Mouse (Mus musculus): ENCODE results near the gene Sfta2. TPM values are rescaled to one million over a fixed set of nuclear protein-coding genes. Genes with fewer than 3 reads are reported as not detected.

Sfta2 gene
- polyA plus RNA-seq, 1 experiment from 2014 or later = not detected

DNA sequence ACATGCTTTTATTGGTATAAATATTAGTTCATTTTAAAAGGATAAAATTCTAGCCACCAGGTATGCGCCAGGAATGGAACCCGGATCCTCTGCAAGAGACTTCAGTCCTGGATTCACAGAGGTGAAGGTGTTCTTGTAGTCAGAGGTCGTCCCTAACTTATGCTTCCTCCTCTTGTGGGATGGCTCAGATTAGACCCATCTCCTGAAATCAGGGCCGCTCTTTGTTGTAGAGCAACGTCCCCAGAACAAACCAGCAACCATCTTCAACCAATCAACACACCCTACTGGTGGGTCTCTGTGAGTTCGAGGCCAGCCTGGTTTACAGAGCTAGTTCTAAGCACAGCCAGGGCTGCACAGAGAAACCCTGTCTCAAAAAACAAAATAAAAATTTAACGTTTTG is 6.9 kb upstream of the Sfta2 start:
- H3K4me3 ChIP-seq (replicated peaks) = no peak overlapping the region
- H3K4me2 ChIP-seq = no peak overlapping the region
- H3K4me1 ChIP-seq = peaks cover 7% of the 10 kb centered on the region; the same call in 1 of the 2 replicates
- H3K9ac ChIP-seq (replicated peaks) = no peak overlapping the region
- 84% methylated on average over 7 of the region's 7 CpGs for WGBS
- no peak overlapping the region for H3K27ac ChIP-seq (replicated peaks)
- no peaks in the 10 kb centered on the region for H3K36me3 ChIP-seq
- H3K27me3 ChIP-seq (replicated peaks) = no peaks in the 10 kb centered on the region
- no peak for ATAC-seq (ENCODE audit: low FRiP score)
- H3K9me3 ChIP-seq (replicated peaks) = no peaks in the 10 kb centered on the region

DNA sequence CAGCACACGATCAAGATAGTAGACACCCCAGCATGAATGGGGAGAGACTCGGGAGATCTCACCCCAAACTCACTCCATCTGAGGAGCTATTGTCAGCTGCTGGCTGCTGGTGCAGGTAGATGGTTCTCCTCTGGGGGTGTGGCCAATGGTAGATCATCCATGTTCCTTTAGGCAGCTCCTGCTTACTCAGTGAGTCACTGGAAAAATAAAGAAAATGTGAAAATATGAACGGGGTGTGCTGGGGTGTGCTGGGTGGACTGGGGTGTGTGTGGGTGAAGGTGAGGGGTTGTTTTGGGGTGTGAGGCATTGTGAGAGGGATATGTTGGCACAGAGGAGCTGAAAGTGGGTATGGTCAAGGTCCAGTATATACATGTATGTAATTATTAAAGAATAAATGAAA is 4.0 kb upstream of the Sfta2 start:
- no peak overlapping the region for H3K4me3 ChIP-seq (replicated peaks)
- WGBS = 95% methylated on average over 3 of the region's 3 CpGs
- no peak for ATAC-seq (ENCODE audit: low FRiP score)
- no peak overlapping the region for H3K4me2 ChIP-seq
- H3K27me3 ChIP-seq (replicated peaks) = 0 out of 2 replicates have a peak, but pooled peaks cover 3% of the 10 kb centered on the region
- H3K9me3 ChIP-seq (replicated peaks) = no peaks in the 10 kb centered on the region
- no peak overlapping the region for H3K9ac ChIP-seq (replicated peaks)
- no peaks in the 10 kb centered on the region for H3K4me1 ChIP-seq
- no peaks in the 10 kb centered on the region for H3K36me3 ChIP-seq
- no peak overlapping the region for H3K27ac ChIP-seq (replicated peaks)

DNA sequence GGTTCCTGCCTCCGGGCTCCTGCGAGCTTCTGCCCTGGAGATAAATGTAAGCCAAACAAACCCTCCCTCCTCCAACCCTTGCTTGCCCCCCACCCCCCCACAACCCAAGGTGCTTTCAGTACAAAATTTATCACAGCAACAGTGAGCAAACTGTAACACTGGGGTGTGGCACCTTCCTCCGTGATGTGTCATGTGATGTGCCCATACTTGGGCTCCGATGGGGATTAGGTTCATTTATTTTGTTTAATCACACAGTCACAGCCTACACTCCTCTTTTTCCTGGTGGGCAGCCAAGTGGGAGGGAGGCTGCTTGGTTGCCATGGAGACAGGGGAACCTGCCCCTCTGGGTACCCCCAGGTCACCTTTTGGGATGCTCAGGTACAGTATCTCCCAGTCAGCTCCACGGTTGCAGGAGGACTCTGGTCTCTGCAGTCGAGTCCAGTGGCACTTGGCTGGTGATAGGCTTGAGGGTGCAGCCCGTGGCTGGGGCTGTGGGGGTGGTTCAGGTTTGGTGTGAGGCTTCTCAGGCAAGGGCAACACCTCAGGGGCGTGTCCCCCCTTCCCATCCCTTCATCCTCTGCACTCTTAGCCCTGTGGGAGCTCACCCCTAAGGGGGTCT is 496 bp downstream of the Sfta2 start:
- H3K4me2 ChIP-seq = no peak overlapping the region
- 63% methylated on average over 8 of the region's 8 CpGs for WGBS
- no peak overlapping the region for H3K9ac ChIP-seq (replicated peaks)
- no peaks in the 10 kb centered on the region for H3K4me1 ChIP-seq
- no peak for ATAC-seq (ENCODE audit: low FRiP score)
- H3K9me3 ChIP-seq (replicated peaks) = no peaks in the 10 kb centered on the region
- H3K36me3 ChIP-seq = no peaks in the 10 kb centered on the region
- no peak overlapping the region for H3K4me3 ChIP-seq (replicated peaks)
- H3K27me3 ChIP-seq (replicated peaks) = 0 out of 2 replicates have a peak, but pooled peaks cover 3% of the 10 kb centered on the region
- no peak overlapping the region for H3K27ac ChIP-seq (replicated peaks)

DNA sequence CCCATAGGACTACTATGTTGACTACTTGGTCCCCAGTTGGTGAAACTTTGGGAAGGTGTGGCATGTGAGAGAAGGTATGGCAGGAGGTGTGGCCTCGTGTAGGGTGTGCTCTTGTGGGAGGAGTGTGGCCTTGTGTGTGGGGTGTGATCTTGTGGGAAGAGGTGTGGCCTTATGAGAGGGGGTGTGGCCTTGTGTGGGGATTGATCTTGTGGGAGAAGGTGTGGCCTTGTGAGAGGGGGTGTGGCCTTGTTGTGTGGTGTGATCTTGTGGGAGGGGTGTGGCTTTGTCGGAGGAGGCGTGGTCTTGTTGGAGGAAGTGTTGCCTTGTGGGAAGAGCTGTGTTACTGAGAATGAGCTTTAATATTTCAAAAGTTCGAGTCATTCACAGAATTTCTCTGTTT is 15.8 kb downstream of the Sfta2 start:
- no peak overlapping the region for H3K4me3 ChIP-seq (replicated peaks)
- H3K9me3 ChIP-seq (replicated peaks) = no peaks in the 10 kb centered on the region
- H3K9ac ChIP-seq (replicated peaks) = no peak overlapping the region
- H3K27me3 ChIP-seq (replicated peaks) = no peaks in the 10 kb centered on the region
- 82% methylated on average over 4 of the region's 4 CpGs for WGBS
- H3K4me1 ChIP-seq = no peaks in the 10 kb centered on the region
- no peak for ATAC-seq (ENCODE audit: low FRiP score)
- no peaks in the 10 kb centered on the region for H3K36me3 ChIP-seq
- H3K4me2 ChIP-seq = no peak overlapping the region
- H3K27ac ChIP-seq (replicated peaks) = no peak overlapping the region

DNA sequence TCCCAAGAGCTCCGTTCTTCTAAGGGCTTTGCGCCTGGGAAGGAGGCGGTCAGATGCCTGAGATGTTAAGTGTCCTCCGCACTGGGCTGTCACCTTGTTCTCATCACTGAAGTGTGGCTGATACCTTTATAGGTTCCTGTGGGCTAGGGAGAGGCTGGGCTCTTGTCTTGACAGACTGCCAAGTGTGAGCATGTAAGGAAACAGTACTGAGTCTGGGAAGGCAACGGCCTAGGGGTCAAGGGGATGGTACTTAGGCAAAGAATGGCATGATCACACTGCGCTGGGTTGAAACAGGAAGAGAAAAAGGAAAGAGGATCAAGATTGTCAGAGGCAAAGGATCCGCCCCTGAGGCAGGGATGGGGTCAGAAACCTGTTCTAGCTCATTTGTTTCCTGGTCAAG is 25.2 kb downstream of the Sfta2 start, which contains the start of gene Gm9573:
Gene Gm9573 (minus strand): TSS at position 101 of the 400 bp plus-strand sequence.
- WGBS = 90% methylated on average over 7 of the region's 7 CpGs
- H3K27me3 ChIP-seq (replicated peaks) = no peaks in the 10 kb centered on the region
- H3K4me2 ChIP-seq = no peak within 1 kb of the TSS
- no peaks in the 10 kb centered on the region for H3K4me1 ChIP-seq
- H3K27ac ChIP-seq (replicated peaks) = no peak within 1 kb of the TSS
- H3K36me3 ChIP-seq = no peaks in the 10 kb centered on the region
- H3K9me3 ChIP-seq (replicated peaks) = no peaks in the 10 kb centered on the region
- H3K4me3 ChIP-seq (replicated peaks) = no peak within 1 kb of the TSS
- no peak within 1 kb of the TSS for H3K9ac ChIP-seq (replicated peaks)
- ATAC-seq (ENCODE audit: low FRiP score) = no peak

DNA sequence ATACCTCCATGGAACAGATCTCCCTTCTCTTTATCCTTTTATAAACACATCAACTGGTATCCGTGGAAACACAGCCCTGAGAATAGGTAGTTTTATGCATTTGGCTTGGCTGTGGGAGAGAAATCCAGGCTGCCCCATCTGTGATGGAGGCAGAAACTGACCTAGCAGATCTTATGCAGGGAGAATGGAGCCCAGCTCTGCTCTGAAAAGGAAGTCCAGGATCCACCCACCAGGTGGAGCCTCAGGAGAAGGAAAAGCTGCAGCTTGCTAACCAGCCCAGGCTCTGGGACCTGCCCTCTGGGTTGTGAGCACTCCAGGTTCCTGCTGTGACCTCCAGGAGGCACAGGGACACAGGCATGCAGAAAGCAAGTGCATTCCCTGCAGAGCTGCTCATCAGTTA is 32.6 kb downstream of the Sfta2 start:
- H3K27ac ChIP-seq (replicated peaks) = 0 out of 2 replicates have a peak overlapping the region, but pooled peaks have one; percentile 23
- no peak for ATAC-seq (ENCODE audit: low FRiP score)

DNA sequence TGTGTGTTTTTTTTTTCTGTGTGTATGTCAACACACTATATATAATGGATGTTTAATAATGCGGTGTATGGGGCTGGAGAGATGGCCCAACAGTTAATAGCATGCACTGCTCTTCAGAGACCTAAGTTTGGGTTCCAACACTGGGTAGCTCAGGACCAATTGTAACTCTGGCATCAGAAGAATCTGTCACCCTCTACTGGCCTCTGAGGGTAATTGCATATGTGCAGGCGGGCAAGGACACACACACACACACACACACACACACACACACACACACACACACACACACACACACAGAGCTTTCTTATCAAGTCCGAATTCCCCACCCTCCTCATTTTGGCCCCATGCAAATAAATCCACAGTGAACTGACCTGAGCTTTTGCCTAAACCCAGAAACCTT is 33.9 kb downstream of the Sfta2 start:
- ATAC-seq (ENCODE audit: low FRiP score) = no peak

More for the DNA sequence above, 32.6 kb downstream of the Sfta2 start:
- Histone ChIP-seq H3K4me3 (replicated peaks) (no peak overlapping the region), H3K4me1 (peaks cover 9% of the 10 kb centered on the region), H3K9ac (replicated peaks) (0 out of 2 replicates have a peak overlapping the region, but pooled peaks have one; percentile 5), H3K36me3 (no peaks in the 10 kb centered on the region), H3K9me3 (replicated peaks) (no peaks in the 10 kb centered on the region), H3K4me2 (no peak overlapping the region), H3K27me3 (replicated peaks) (peaks cover 3% of the 10 kb centered on the region; the same call in 1 of the 2 replicates)
- WGBS = 22% methylated on average over 1 of the region's 1 CpGs

DNA sequence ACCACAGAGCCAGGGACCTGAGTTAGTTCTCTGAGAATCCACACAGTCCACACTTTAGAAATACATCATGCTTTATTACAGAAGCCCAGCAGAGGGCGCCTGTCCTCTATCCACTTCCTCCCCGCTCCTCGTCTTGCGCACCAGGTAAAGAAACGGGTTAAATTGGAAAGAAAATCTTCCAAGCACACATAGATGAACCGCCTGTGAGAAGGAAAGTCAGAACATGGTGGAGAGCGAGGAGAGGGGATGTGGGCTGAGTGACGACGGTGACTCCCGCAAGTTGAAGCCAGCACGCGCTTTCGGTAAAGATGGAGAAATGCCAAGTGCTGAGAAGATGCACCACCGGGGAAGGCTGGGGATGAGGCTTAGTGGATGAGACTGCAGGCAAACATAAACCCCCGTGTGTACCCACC is 34.4 kb downstream of the Sfta2 start:
- Histone ChIP-seq H3K9me3 (replicated peaks) (no peaks in the 10 kb centered on the region), H3K27ac (replicated peaks) (peak overlapping the region; percentile 68), H3K4me2 (peak overlapping the region; percentile 74), H3K27me3 (replicated peaks) (peaks cover 3% of the 10 kb centered on the region; the same call in 1 of the 2 replicates), H3K36me3 (no peaks in the 10 kb centered on the region), H3K9ac (replicated peaks) (peak overlapping the region; percentile 55), H3K4me3 (replicated peaks) (peak overlapping the region; percentile 45), H3K4me1 (peaks cover 9% of the 10 kb centered on the region)
- WGBS = 1% methylated on average over 15 of the region's 15 CpGs
- ATAC-seq (ENCODE audit: low FRiP score) = peak; percentile 79

More for the DNA sequence above, 33.9 kb downstream of the Sfta2 start:
- H3K4me1 ChIP-seq = peaks cover 9% of the 10 kb centered on the region
- no peaks in the 10 kb centered on the region for H3K36me3 ChIP-seq
- no peak overlapping the region for H3K4me3 ChIP-seq (replicated peaks)
- no peak overlapping the region for H3K4me2 ChIP-seq
- no peak overlapping the region for H3K27ac ChIP-seq (replicated peaks)
- no peaks in the 10 kb centered on the region for H3K9me3 ChIP-seq (replicated peaks)
- H3K27me3 ChIP-seq (replicated peaks) = peaks cover 3% of the 10 kb centered on the region; the same call in 1 of the 2 replicates
- no peak overlapping the region for H3K9ac ChIP-seq (replicated peaks)
- 81% methylated on average over 3 of the region's 3 CpGs for WGBS

DNA sequence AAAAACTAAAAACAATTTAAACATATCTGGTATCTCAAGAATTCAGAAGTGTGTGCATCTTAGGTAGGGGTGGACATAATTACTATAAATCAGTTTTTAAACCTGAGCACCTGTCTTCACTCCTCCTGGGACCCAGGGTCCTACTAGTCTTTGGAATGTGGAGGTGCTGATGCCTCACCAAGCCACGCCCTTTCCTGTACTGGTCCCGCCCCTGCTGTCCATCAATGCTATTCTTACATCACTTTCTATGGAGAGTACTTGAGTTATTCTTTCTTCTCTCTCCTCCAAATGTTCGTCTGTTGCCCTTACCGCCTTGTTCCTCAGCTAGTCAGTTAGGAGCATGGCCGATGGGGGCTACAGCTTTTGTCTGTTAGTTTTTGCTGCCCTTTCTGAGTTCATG is 35.0 kb downstream of the Sfta2 start:
- Histone ChIP-seq H3K9ac (replicated peaks) (no peak overlapping the region), H3K4me1 (peaks cover 9% of the 10 kb centered on the region), H3K27me3 (replicated peaks) (peaks cover 3% of the 10 kb centered on the region; the same call in 1 of the 2 replicates), H3K36me3 (no peaks in the 10 kb centered on the region), H3K9me3 (replicated peaks) (no peaks in the 10 kb centered on the region), H3K27ac (replicated peaks) (no peak overlapping the region), H3K4me2 (peak overlapping the region; percentile 74), H3K4me3 (replicated peaks) (no peak overlapping the region)
- ATAC-seq (ENCODE audit: low FRiP score) = no peak
- WGBS = 42% methylated on average over 5 of the region's 5 CpGs

DNA sequence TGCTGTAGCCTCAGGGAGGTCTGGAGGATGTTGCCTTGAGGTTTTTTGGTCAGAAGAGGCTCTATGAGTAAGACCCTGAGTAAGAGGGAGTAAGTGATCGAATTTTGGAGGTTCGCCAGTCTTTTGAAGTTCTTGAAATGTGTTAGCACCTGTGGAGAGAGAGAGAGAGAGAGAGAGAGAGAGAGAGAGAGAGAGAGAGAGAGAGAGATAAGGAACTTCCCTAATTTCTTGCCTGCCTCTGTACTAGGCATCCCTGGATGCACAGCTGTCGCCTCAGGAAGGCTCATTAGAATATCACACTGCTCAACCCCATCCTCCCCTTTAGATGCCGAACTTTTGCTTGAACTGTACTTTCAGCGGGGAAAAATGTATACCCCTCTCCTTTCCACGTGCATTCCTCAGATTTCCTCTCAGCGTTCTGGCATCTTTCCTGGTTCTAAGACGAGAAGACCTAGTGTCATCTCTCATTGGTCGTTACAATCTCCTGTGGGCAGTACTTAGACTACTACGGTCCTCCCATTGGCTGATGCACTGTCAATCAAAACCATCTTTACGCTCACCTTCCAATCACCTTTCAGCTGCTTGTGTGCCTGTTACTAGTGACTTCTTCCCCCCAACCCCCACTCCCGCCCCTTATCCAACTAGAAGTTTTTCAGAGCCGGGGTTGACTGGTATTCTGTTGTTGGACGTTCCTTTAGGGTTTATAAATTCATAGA is 37.3 kb downstream of the Sfta2 start:
- ATAC-seq (ENCODE audit: low FRiP score) = peak; percentile 77; the same call in 1 of the 2 replicates
- H3K9me3 ChIP-seq (replicated peaks) = no peaks in the 10 kb centered on the region
- no peak overlapping the region for H3K27ac ChIP-seq (replicated peaks)
- H3K4me1 ChIP-seq = peaks cover 9% of the 10 kb centered on the region
- H3K27me3 ChIP-seq (replicated peaks) = peaks cover 3% of the 10 kb centered on the region; the same call in 1 of the 2 replicates
- WGBS = 28% methylated on average over 14 of the region's 14 CpGs
- no peak overlapping the region for H3K4me3 ChIP-seq (replicated peaks)
- H3K9ac ChIP-seq (replicated peaks) = no peak overlapping the region
- H3K4me2 ChIP-seq = peak overlapping the region; percentile 34
- H3K36me3 ChIP-seq = no peaks in the 10 kb centered on the region

DNA sequence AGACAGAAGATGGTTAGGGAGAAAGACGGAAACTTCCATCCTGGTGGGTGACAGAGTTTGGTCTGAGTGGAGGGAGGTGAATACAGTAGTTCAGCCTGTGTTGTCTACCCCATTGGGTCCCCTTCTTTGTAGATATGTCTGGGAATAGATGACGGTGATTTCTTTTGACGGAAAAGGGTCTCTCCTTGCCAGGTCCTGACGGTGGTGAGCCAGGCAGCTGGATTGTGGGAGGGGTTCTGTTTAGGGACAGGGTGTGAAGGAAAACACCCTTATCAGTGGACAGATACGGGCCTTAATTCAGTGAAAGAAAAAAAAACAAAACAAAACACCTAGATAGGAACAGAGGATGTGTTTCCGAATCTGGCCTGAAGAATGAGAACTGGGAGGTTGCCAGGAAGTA is 38.0 kb downstream of the Sfta2 start:
- no peak for ATAC-seq (ENCODE audit: low FRiP score)
- peak overlapping the region; percentile 34 for H3K4me2 ChIP-seq
- H3K36me3 ChIP-seq = no peaks in the 10 kb centered on the region
- peaks cover 4% of the 10 kb centered on the region for H3K4me1 ChIP-seq
- no peak overlapping the region for H3K27ac ChIP-seq (replicated peaks)
- no peaks in the 10 kb centered on the region for H3K9me3 ChIP-seq (replicated peaks)
- WGBS = 85% methylated on average over 6 of the region's 6 CpGs
- no peak overlapping the region for H3K4me3 ChIP-seq (replicated peaks)
- peaks cover 7% of the 10 kb centered on the region; the same call in 1 of the 2 replicates for H3K27me3 ChIP-seq (replicated peaks)
- H3K9ac ChIP-seq (replicated peaks) = no peak overlapping the region
